Mouse (Mus musculus): ENCODE data around the gene Irf2bp2.
A peak's percentile ranks its signal among the peaks of the same experiment; 100 is the strongest.
"Not testable (repeated sequence)": the region's sequence is repeated elsewhere in the genome, so short reads cannot be mapped to it uniquely, and the experiment has no call there.

The Irf2bp2 gene

DNA sequence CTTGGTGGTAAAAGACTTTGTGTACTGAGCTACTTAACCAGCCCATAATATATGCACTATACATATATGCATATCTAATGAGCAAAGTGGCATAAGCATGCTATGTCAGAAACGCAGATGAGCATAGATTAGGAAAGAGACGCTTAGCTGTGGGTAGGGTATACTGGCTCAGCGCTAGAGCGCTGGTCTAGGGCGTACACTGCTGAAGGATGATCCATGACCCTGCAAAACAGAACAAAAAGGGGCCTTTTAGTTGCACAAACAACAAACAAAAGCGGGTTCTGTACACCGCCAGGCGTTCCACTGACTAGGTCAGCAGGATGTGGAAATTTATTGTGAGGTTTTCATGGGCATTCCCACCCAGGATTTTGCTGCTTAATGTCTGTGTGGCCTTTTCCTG, 8.9 kb upstream of the Irf2bp2 start:
- DNase-seq (ENCODE audit: low read depth, low spot score), result no peak

GRCm38 (mm10) chr8:126601325-126601724, 7.5 kb upstream of the Irf2bp2 start:
- no peak for DNase-seq (ENCODE audit: low read depth, low spot score)

DNA sequence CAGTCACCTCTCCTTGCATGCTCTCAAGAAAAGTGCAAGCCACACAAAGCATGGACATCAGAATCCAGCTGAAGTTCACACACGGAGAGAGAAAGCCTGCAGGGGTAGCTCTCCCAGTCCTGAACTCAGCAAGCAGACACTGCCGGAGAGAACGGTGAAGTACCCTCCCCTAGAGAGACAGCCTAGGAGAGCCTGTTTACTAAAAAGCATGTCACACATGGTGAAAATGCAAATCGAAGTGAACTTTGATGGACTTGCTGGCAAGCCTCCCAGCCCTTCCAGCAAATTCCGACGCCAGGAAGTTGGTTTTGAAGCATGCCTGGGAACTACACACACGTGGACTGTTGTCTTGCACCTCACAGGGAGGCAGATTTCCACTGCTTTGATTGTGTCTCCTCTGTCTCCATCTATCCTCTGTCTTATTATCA, 7.0 kb upstream of the Irf2bp2 start:
- no peak for DNase-seq (ENCODE audit: low read depth, low spot score)

- DNase-seq (ENCODE audit: low read depth, low spot score), result not testable (repeated sequence)
These were observed 6.6 kb upstream of the Irf2bp2 start for GRCm38 (mm10) chr8:126600388-126600787.

DNA sequence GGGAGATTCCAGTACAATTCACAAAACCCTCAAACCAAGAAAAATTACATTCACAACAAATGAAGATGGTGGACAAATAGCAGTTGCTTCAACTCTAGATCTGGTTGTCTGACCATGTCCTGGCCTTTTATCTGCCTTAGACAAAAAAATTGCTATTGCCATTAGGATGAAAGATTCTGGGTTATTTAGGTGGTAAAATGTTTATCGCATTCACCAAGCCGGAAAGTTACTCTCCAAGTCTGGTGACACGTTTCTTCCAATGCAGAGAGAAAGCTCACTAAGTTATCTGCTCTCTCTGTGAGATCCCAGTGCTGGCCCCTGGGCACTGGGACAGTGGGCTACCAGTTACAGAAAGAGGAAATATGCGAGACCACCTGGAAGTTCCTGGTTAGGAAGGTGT, 5.5 kb upstream of the Irf2bp2 start:
- no peak for DNase-seq (ENCODE audit: low read depth, low spot score)

DNA sequence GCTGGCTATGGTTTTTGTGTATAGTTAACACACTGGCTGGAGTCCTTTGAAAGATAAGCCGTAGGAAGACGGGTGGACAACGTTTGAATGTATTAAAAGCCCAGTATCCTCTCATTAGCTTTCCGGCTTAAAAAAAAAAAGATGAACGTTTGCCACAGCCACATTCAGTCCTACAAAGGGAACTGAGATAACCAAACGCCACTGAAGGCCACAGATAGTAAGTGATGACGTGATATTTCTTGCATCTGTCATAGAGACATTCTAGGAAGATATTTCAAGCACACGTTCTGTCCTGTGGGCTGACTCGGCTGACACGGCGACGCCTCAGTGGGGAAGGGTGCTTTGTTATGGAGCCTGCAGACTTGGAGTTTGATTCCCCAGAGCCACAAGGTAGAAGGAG, 4.4 kb upstream of the Irf2bp2 start:
- DNase-seq (ENCODE audit: low read depth, low spot score), result no peak

DNA sequence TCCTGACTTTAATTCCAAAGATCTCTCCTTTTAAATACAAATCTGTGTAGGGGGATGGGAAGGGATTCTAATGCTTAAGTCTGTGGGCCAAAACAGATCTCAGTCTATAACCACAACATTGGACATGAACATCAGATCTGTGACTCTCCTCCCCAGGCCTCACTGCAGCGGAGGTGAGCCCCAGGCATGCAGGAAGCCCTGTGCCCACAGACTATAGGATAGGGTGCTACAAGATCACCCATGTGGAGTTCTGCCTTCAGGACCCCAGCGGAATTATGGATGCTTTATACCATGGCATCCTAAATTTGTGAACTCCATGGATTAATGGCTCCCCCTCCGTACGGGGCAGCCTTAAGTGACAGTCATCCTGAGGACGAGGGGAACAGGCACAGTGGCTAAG, 2.9 kb upstream of the Irf2bp2 start:
- DNase-seq (ENCODE audit: low read depth, low spot score), result no peak

DNA sequence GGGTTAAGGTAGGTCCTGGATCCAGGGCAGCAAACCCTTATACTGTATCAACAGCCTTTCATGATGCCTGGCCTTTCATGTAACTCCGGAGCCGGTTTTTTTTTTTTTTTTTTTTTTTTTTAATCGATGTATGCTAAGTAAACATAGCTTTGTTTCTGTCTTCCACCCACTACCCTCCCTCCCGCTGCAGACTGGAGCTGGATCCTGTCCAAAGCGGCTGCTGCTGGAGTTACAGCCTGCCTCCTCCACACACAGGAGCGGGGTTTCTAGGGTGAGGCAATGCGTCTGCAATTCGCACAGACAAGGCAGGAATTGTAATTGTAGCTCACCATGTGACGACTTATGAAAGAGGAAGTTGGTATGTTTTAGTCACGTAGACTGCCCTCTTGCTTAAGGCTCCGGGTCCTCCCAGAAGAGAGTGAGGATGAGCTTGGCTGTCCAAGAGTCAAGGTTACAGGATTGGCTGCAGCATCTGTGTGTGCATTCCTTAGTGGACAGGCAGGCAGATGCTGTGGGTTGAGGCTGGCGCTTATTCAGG, 2.4 kb upstream of the Irf2bp2 start:
- DNase-seq (ENCODE audit: low read depth, low spot score), result peak; percentile 95

- no peak for DNase-seq (ENCODE audit: low read depth, low spot score)
These were observed 1.6 kb upstream of the Irf2bp2 start for GRCm38 (mm10) chr8:126595204-126596061.

GRCm38 (mm10) chr8:126594481-126595000, 755 bp upstream of the Irf2bp2 start:
- DNase-seq (ENCODE audit: low read depth, low spot score), result peak; percentile 98

DNA sequence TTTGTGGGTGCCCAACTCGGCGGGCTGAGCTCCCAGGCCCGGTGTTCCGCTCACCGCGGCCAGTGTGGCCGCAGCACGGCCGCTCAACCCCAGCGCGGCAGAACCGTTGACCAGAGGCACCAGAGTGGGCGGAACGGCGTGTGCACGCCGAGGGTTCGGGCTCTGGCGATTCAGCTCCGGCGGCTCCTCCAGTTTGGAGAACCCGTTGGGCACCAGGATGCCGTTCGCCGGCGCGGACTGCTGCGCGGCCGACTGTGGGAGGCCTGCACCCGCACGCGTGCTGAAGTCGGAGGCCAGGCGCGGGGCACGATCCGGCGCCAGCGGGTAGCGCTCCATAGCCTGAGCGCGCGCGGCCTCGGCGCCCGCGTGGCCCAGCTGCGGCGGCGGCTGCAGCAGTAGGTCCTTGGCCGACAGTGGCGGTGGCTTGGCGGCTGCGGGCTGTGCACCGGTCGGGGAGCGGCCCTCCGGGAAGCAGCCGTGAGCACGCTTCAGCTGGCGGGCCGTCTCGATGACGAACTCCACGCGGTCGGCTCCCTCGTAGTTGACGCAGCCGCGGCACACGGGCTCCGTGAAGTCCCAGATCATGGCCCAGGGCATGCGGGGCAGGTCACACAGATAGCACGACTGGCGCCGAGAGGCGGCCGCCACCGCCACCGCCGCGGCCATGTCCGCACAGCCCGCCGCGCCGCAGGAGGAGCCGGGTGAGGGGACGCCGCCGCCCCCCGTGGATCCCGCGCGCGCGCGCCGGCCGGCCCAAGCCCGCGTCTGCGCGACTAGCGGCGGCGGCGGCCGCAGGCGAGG, 815 bp downstream of the Irf2bp2 start:
- DNase-seq (ENCODE audit: low read depth, low spot score), result no peak

DNA sequence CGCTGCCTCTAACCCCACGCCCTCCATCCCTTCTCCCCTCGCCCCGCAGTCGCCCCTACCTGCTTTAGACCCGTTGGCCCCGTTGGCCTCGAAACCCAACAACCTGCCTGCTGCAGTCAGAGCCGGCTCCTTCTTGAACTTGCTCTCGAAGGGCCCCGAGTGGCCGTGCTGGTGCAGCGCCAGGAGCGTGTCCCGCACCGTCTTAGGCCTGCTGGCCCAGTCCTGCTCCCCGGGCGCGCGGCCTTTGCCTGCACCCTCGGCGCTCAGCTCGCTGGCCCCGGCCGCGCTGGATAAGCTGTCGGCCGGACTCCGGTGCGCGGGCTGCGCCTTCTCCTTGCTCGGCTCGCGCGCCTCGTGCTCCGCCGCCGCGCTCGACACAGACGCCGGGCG, 1.4 kb downstream of the Irf2bp2 start:
- no peak for DNase-seq (ENCODE audit: low read depth, low spot score)

DNA sequence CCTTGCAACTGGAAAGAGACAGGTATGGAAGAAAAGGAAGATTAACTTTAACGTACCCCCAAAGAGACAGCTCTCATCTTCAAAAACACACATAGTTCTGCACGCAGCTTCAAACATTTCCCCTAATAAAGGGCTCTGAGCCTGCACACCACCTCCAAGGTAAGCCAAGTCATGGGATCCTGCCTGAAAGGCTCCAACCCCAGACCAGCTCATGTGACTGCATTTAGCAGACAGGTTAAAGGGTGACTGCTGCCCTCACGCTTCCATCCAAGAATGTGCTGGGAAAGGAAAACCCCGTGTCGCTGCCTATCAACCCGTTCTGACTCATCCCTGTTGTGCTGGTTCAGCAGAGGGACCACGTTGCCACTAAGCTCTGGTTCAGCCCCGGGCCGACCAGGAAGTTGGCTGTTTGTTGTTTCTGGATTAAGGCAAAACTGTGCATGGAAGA, 1.9 kb downstream of the Irf2bp2 start:
- no peak for DNase-seq (ENCODE audit: low read depth, low spot score)

DNA sequence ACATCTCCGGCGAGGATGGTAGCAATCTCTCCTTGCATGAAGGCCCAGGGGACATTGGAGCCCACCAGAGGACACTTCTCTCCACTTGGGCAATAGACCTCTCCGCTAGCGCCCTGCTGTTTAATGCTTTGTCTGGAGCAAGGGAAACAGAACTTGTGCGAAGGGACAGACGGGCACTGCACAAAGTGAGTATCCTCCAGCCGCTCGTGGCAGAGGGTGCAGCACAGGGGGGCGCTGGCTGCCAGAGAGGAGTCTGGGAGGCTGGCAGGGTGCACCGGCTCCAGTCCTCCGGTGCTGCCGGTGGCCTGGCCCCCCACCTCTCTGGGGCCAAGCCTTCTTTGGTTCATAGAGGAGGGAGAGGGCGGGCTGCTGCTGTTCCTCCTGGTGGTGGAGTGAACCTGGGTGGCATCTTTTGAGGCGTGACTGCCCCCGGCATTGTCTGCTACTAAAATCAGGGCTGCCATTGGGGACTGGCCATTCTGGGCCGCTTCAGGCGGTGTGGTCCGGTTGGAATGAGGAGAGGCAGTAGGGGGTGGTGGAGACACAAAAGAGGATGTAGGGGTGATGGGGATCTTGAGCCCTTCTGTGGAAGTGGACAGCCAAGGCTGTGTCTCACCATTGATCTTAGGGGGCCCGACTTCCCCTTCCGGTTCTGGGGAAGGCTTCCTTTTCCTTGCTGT, 2.5 kb downstream of the Irf2bp2 start:
- DNase-seq (ENCODE audit: low read depth, low spot score), result no peak

- DNase-seq (ENCODE audit: low read depth, low spot score), result no peak
These were observed 3.2 kb downstream of the Irf2bp2 start for GRCm38 (mm10) chr8:126590599-126590998.

GRCm38 (mm10) chr8:126590024-126590529, 3.7 kb downstream of the Irf2bp2 start:
- no peak for DNase-seq (ENCODE audit: low read depth, low spot score)

GRCm38 (mm10) chr8:126589507-126590023, 4.2 kb downstream of the Irf2bp2 start:
- DNase-seq (ENCODE audit: low read depth, low spot score), result no peak

DNA sequence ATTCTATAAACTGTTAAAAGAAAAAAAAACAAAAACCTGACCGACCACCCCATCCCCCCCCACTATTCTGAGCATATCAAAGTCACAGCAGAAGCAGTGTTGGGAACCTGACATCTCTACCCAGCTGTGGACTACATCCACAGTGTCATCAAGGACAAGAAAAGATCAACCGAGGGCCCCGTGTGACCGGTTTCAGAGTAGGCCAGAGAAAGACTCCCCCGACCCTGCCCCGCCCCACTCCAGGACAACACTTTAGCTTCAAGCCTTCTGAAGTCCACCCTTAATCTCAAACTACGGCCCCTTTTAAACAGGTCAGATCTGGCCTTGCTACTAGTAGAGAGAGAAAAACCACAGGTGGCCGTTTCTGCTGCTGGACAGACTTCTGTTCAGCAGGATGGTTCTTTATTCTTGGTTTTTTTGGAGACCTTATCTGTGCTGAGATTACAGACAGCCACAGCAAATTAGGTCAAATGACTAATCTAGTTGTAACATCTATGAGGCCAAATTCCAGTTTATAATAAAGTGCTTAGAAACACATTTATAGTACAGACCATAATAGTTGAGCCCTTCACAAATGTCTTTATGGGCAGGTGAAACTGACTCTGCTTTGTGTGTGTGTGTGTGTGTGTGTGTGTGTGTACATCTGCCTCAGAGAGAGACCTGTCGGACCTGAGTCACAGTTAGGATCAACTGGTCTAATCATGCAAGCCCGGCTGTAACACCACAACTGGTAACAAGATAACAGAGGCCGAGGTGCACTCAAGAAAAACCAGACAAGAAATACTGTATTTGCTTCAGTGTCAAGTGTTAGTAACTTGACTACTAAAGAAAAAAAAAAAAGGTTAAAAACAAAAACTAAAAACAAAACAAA, 4.9 kb downstream of the Irf2bp2 start:
- DNase-seq (ENCODE audit: low read depth, low spot score), result no peak

GRCm38 (mm10) chr8:126587836-126588503, 5.8 kb downstream of the Irf2bp2 start:
- no peak for DNase-seq (ENCODE audit: low read depth, low spot score)

Data from telencephalon, adult 2 months (tissue).